Mouse (Mus musculus): ENCODE measurements around the gene Ankef1.

GRCm38 (mm10) chr2:136485815-136486619, 15.7 kb upstream of the Ankef1 start:
- TF ChIP-seq CTCF (conservative IDR thresholded peaks at IDR 0.05 in 1 of 2, IDR thresholded peaks at IDR 0.05 in 1 of 2; ENCODE audit: low read depth in 2 of 2, low read length in 2 of 2), result peak in 1 of 2 experiments; percentile 46; a peak in 2 of 4 replicates
- no peak for TF ChIP-seq EP300 (IDR thresholded peaks at IDR 0.05; ENCODE audit: low read length)
- TF ChIP-seq SMC3 (IDR thresholded peaks at IDR 0.05; ENCODE audit: low read depth, low read length), result no peak; the same call in 1 of the 2 replicates
- no peak for TF ChIP-seq TCF12 (IDR thresholded peaks at IDR 0.05; ENCODE audit: low read depth, low read length)
- TF ChIP-seq POLR2A (IDR thresholded peaks at IDR 0.05; ENCODE audit: low read depth, low read length), result no peak
